Mouse (Mus musculus): ENCODE results near the gene D330020A13Rik. TPM values are rescaled to one million over a fixed set of nuclear protein-coding genes. Genes with fewer than 3 reads are reported as not detected.

D330020A13Rik gene
- polyA plus RNA-seq, 1 experiment: 0.26 TPM

DNA sequence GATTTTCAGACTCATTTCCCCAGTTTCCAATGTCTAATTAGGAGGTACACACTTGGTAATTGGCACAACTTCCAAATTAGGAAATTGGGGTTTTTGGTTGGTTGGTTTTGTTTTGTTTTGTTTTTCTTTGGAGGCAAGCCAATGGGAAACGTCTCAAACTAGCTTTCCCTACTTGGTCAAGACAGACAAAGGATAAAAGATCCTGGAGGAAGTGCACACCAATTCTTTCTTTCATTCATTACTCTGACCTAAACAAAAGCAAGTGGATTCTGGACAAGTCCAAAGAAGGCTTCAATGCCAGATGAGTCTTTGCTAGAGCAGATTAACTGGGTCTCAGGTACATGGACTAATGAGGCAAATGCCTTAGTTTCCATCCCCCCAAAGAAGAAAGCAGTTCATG is 49.8 kb downstream of the D330020A13Rik start:
- Histone ChIP-seq H3K79me3 (ENCODE audit: low read depth) (no peaks in the 10 kb centered on the region), H3K79me2 (ENCODE audit: control insufficient read depth, insufficient read depth) (no peaks in the 10 kb centered on the region), H3K27me3 (ENCODE audit: control insufficient read depth, insufficient read depth, insufficient read length) (no peaks in the 10 kb centered on the region), H3ac (ENCODE audit: control insufficient read depth, insufficient read length, low read depth) (no peak overlapping the region), H3K4me3 (ENCODE audit: insufficient read depth, poor library complexity, severe bottlenecking) (no peak overlapping the region), H3K36me3 (ENCODE audit: control insufficient read depth, insufficient read depth) (peaks cover 46% of the 10 kb centered on the region)
- TF ChIP-seq FOSL1 (IDR thresholded peaks at IDR 0.05; ENCODE audit: insufficient read depth, low read length, poor library complexity, severe bottlenecking): no peak
- no peak for TF ChIP-seq CTCF (IDR thresholded peaks at IDR 0.05; ENCODE audit: control insufficient read depth, insufficient read depth, insufficient read length)
- no peak for TF ChIP-seq USF1 (IDR thresholded peaks at IDR 0.05; ENCODE audit: low read depth)
- no peak for TF ChIP-seq MYOG (IDR thresholded peaks at IDR 0.05; ENCODE audit: control insufficient read depth, extremely low read depth, insufficient read length)
- TF ChIP-seq CEBPB (IDR thresholded peaks at IDR 0.05; ENCODE audit: low read depth): no peak
- no peak for TF ChIP-seq MAX (IDR thresholded peaks at IDR 0.05)
- TF ChIP-seq MYOD1 (IDR thresholded peaks at IDR 0.05; ENCODE audit: control insufficient read depth, insufficient read length, low read depth): no peak

Other genes starting within 250 kb of the D330020A13Rik start
- not detected for gene Ninj2, start 201.0 kb upstream of the D330020A13Rik start, polyA plus RNA-seq (2012; fragmentation: generic; extraction: Trizol)
- 0.33 TPM for gene B4galnt3, start 195 bp downstream of the D330020A13Rik start, polyA plus RNA-seq (2012; fragmentation: generic; extraction: Trizol)
- gene Kdm5a, start 69.8 kb downstream of the D330020A13Rik start, polyA plus RNA-seq (2012; fragmentation: generic; extraction: Trizol): 5.8 TPM
- 3.8 TPM for gene Ccdc77, start 70.0 kb downstream of the D330020A13Rik start, polyA plus RNA-seq (2012; fragmentation: generic; extraction: Trizol)
- gene Il17ra, start 168.9 kb downstream of the D330020A13Rik start, polyA plus RNA-seq (2012; fragmentation: generic; extraction: Trizol): 10.8 TPM
- 0.02 TPM for gene Tmem121b, start 199.4 kb downstream of the D330020A13Rik start, polyA plus RNA-seq (2012; fragmentation: generic; extraction: Trizol)
- 10.2 TPM for gene Hdhd5, start 237.0 kb downstream of the D330020A13Rik start, polyA plus RNA-seq (2012; fragmentation: generic; extraction: Trizol)